Mouse (Mus musculus) bone marrow, adult 2 months (tissue): ENCODE results near the gene Dlx6. TPM values are rescaled to one million over a fixed set of nuclear protein-coding genes. Genes with fewer than 3 reads are reported as not detected.

Experiments
- H3K27ac ChIP-seq: fragments of 200-500 bp; 2 replicates; pipeline ENCODE4 v1.5.1; 2012; ENCODE audit warnings: low read depth, mild to moderate bottlenecking, control low read depth, inconsistent platforms, low read length; ENCODE audit not compliant: control insufficient read depth, poor library complexity, insufficient read depth
- H3K4me1 ChIP-seq: fragments of 200-500 bp; 2 replicates; pipeline ENCODE4 v1.6.1; 2011; ENCODE audit warnings: low read length; ENCODE audit not compliant: control insufficient read depth, insufficient read depth
- H3K4me3 ChIP-seq: fragments of 200-500 bp; replicated peaks from 2 replicates; pipeline ENCODE3; 2011; ENCODE audit warnings: mild to moderate bottlenecking, low read depth, low read length, control low read depth; ENCODE audit not compliant: control insufficient read depth
- CTCF ChIP-seq: fragments of 200-500 bp; IDR thresholded peaks from 2 replicates; pipeline ENCODE4 v1.5.1; 2011; ENCODE audit warnings: low read length, control low read depth; ENCODE audit not compliant: control insufficient read depth, insufficient read depth
- POLR2A ChIP-seq: fragments of 200-500 bp; IDR thresholded peaks from 2 replicates; pipeline ENCODE4 v1.6.1; 2011; ENCODE audit warnings: low read depth, mild to moderate bottlenecking, control low read depth, low read length, borderline replicate concordance; ENCODE audit not compliant: control insufficient read depth
- WGBS: fragments of 180-500 bp; shearing (Covaris S2); methylation state at CpG from one replicate; pipeline ENCODE4 v1.1.7; 2018; 5-methylcytosine and 5-hydroxymethylcytosine counted together
- polyA plus RNA-seq: library from polyadenylated mRNA; stranded (reverse); fragments of >200 nt; gene quantifications from 2 replicates; pipeline ENCODE4 v1.2.4, GENCODE M21; 2011; ENCODE audit warnings: low replicate concordance; ENCODE audit not compliant: missing spikeins, insufficient read depth, insufficient read length

Gene Dlx6
- 1.9 and 6.4 TPM in 2 replicates for polyA plus RNA-seq

DNA sequence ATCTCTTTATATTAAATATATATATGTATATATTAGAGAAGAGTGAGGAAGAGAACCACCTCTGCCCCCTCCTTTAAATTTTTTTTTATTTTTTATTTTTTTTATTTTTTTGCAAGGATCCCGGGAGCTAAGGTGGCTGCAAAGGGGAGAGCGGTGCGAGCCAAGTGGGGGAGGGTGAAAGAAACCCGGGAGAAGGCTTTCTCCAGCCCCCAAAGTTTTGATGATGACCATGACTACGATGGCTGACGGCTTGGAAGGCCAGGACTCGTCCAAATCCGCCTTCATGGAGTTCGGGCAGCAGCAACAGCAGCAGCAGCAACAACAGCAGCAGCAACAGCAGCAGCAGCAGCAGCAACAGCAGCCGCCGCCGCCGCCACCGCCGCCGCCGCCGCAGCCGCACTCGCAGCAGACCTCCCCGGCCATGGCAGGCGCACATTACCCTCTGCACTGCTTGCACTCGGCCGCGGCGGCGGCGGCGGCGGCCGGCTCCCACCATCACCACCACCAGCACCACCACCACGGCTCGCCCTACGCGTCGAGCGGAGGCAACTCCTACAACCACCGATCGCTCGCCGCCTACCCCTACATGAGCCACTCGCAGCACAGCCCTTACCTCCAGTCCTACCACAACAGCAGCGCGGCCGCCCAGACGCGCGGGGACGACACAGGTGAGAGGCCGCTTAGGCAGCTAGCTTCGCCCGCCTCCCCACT, at the start of gene Dlx6:
Dlx6 (plus strand) TSS at position 175 of the 711 bp plus-strand sequence.
- Histone ChIP-seq H3K27ac (no peak within 1 kb of the TSS), H3K4me3 (no peak within 1 kb of the TSS), H3K4me1 (no peaks in the 10 kb centered on the region)
- WGBS: 1% methylated on average over 49 of the region's 52 CpGs
- TF ChIP-seq CTCF: no peak
- TF ChIP-seq POLR2A: no peak

DNA sequence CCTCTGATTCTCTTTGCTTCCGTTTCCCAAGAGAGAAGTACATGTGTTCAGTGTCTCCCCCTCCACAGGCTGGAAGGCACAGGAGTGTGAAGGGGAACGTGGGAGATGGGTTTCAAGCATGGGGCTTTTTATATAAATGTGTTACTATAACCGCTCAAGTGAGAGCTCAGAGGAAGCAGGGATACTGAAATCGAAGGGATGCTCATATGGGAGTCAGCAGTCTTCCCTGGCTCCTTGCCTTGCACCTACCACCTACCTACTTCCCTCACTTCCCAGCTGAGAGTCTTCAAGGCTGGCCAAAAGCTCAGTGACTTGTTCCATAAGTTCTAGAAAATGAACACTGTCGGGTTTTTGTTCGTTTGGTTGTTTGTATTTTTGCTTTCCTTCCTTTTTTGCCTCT, 46.3 kb upstream of the Dlx6 start:
- WGBS: 62% methylated on average over 6 of the region's 6 CpGs
- no peaks in the 10 kb centered on the region for H3K4me1 ChIP-seq
- H3K27ac ChIP-seq: no peak overlapping the region
- H3K4me3 ChIP-seq: no peak overlapping the region
- TF ChIP-seq CTCF: no peak
- TF ChIP-seq POLR2A: no peak

DNA sequence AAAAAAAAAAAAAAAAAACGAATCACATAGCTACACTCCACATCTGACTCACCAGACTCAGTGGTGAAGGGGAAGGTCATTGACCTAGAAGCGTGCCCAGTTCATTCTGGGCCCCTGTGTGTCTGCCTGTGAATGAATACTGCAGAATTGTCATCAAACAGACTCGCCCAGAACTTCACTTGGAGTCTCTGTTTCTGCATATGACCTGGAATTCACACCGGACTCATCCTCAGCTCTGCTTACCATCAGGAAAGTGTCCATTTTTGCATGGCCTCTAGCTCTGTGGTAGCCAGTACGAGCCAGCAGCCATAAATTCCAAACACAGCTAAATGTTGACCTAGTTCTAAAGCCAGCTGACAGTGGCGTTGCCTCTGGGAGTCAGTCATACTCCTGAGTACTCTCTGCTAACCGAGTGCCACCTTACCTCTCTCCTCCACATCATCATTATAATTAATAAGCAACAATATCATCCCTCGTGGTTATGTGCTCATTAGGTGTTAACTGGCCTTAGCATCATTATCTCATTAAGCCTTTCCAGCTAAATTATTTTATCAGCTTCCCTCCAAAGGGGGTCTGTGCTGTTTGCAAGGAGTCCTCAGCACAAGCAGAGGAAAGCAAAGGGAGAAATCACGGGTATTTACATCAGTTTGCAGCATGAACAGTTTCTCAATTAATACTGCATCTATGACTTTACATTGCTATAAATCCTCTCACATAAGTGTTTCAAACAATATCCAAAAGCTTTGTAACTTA, 44.9 kb upstream of the Dlx6 start:
- Histone ChIP-seq H3K4me3 (no peak overlapping the region), H3K27ac (no peak overlapping the region), H3K4me1 (no peaks in the 10 kb centered on the region)
- TF ChIP-seq CTCF (no peak), POLR2A (no peak)
- WGBS: 43% methylated on average over 9 of the region's 9 CpGs

DNA sequence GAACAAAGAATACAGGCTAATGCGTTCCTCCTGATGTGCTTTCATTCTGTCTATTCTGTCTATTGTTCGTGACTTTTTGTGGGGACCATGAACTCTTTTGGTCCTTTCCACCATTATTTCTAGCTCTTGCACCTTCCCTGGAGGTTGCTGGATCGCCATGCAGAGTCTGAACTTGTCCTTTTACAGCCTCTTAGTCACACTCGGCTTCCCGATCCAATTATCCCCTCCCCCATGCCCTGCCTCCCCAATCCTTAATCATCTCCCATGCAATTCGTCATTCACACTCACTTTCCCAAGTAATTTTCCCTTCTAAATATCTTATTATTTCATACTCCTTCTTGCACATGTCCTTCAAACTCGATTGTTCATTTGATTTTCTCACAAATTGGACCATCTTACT, 44.0 kb upstream of the Dlx6 start:
- H3K4me3 ChIP-seq: no peak overlapping the region
- H3K4me1 ChIP-seq: no peaks in the 10 kb centered on the region
- no peak overlapping the region for H3K27ac ChIP-seq
- TF ChIP-seq CTCF: no peak
- TF ChIP-seq POLR2A: no peak
- WGBS: 36% methylated on average over 7 of the region's 7 CpGs

DNA sequence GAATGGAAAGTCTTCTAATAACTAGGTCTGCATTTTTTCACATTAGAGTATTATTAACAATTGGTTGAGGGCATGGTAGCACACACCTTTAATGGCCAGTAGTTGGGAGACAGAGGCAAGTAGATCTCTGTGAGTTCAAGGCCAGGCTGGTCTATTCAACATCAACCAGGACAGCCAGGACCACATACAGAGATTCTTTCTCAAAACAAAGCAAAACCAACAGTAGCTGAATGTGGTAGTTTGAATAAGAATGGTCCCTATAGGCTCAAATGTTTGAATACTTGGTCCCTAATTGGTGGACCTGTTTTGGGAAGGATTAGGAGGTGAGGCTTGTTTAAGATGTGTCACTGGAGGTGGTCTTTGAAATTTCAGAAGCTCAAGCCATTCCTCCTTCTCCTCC, 37.8 kb upstream of the Dlx6 start:
- Histone ChIP-seq H3K4me3 (no peak overlapping the region), H3K27ac (no peak overlapping the region)
- TF ChIP-seq POLR2A (no peak), CTCF (no peak)

DNA sequence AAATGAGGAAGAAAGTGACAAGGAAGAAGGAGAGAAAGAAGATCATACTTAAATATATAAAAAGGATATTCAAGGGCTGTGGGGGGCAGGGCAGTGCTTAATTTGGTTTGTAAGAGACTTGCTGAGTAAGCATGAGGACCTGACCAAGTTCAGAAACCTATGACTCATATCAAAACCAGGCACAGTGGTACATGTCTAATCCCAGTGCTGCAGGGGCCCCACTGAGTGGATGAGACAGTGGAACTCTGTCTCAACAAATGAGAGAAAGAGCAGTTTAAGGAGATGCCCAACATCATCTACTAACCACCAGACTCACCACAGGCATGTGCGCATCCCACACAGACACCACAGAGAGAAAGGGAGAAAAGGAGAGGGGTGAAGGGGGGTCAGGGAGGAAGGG, 36.3 kb upstream of the Dlx6 start:
- WGBS: 80% methylated on average over 1 of the region's 1 CpGs
- H3K4me3 ChIP-seq: no peak overlapping the region
- no peaks in the 10 kb centered on the region for H3K4me1 ChIP-seq
- TF ChIP-seq CTCF (no peak), POLR2A (no peak)
- no peak overlapping the region for H3K27ac ChIP-seq

More for the DNA sequence above, 37.8 kb upstream of the Dlx6 start:
- no peaks in the 10 kb centered on the region for H3K4me1 ChIP-seq

DNA sequence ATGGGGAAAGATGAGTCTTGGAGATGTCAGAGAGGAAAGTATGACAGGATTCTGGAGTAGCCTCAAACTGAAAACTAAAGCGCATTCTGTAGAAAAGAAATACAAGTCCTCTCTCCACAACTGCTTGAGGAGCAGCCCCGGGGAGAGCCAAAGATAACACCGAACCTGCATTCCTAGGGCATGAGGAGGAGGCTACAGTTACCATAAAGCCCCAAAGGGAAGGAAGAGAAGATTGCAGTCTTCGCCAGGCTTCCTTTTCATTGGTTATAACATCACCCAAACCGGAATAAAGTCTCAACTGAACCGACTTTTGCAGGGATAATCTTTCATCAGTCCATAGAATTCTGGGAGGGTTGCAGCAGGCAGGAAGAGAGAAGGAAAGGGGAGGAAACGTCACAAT, 32.7 kb upstream of the Dlx6 start:
- WGBS: 55% methylated on average over 7 of the region's 7 CpGs
- TF ChIP-seq CTCF: no peak
- no peak for TF ChIP-seq POLR2A
- no peaks in the 10 kb centered on the region for H3K4me1 ChIP-seq
- no peak overlapping the region for H3K27ac ChIP-seq
- no peak overlapping the region for H3K4me3 ChIP-seq

DNA sequence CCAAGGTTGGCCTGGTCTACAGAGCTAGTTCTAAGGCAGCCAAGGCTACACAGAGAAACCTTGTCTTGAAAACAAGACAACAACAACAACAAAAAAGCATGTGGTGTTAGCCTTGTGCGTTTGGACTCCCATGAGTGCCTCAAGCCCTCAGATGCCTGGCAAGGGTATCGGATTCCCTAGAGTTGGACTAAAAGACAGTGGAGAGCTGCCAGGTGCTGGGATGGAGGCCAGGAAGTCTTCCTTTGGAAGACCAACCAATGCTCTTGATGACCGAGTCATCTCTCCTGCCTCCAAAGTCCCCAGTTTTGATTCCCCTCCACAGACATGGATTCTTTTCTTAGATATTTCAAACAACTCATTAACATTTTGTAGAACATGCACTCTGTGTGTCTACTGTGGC, 29.8 kb upstream of the Dlx6 start:
- H3K27ac ChIP-seq: no peak overlapping the region
- WGBS: 68% methylated on average over 3 of the region's 3 CpGs
- TF ChIP-seq CTCF (no peak), POLR2A (no peak)
- H3K4me3 ChIP-seq: no peak overlapping the region
- no peaks in the 10 kb centered on the region for H3K4me1 ChIP-seq

DNA sequence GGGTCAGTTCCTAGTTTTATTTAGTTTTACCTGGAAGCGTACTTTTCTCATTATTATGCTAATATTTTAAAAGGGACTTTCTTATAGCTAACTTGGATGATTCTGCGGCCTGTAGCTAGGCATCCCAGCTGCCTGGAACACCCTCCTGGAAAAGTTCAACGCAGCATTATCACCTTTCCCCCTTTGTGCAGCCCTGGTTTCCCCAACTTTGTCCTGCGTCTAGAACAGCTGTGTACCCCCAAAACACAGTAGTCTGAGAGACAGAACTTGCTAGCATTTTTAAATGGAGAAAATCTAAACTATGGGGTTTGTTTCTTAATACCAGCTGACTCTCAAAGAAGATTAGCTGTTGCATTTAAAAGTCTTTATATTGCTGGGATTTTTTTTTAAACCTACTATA, 14.6 kb upstream of the Dlx6 start:
- TF ChIP-seq POLR2A: no peak
- no peak for TF ChIP-seq CTCF
- no peak overlapping the region for H3K27ac ChIP-seq
- H3K4me3 ChIP-seq: no peak overlapping the region
- no peaks in the 10 kb centered on the region for H3K4me1 ChIP-seq
- WGBS: 22% methylated on average over 4 of the region's 4 CpGs
